Mouse (Mus musculus) hindbrain, embryonic 14.5 days (tissue): ENCODE data around the gene Ppp2r5e. TPM values are rescaled to one million over a fixed set of nuclear protein-coding genes. Genes with fewer than 3 reads are reported as not detected.
"Not testable (repeated sequence)": the region's sequence is repeated elsewhere in the genome, so short reads cannot be mapped to it uniquely, and the experiment has no call there.

Source experiments
- ATAC-seq: fragments of 200-750 bp; cut with Nextera tagmentation; 2 replicates; pipeline ENCODE4 v1.8.0; 2017; ENCODE audit warnings: moderate number of reproducible peaks, mild to moderate bottlenecking, moderate TSS enrichment, moderate library complexity; ENCODE audit not compliant: low FRiP score
- DNase-seq: peaks from one replicate; pipeline ENCODE4 v3.0.0-alpha.2; 2015; ENCODE audit warnings: low spot score
- H3K27ac ChIP-seq: fragments of 300-500 bp; sonication (generic); 2 replicates; pipeline ENCODE4 v1.5.1; 2014; ENCODE audit warnings: mild to moderate bottlenecking, moderate library complexity
- H3K27me3 ChIP-seq: fragments of 300-500 bp; sonication (generic); 2 replicates; pipeline ENCODE4 v1.6.1; 2014; ENCODE audit warnings: mild to moderate bottlenecking, low read length, mixed read lengths; ENCODE audit not compliant: control insufficient read depth, insufficient read depth
- H3K36me3 ChIP-seq: fragments of 300-500 bp; sonication (generic); replicated peaks from 2 replicates; pipeline ENCODE4 v1.6.1; 2014; ENCODE audit not compliant: control insufficient read depth, insufficient read depth
- H3K4me1 ChIP-seq: fragments of 300-500 bp; sonication (generic); replicated peaks from 2 replicates; pipeline ENCODE4 v1.6.1; 2014; ENCODE audit warnings: antibody characterized with exemption, low read length, mixed read lengths; ENCODE audit not compliant: control insufficient read depth, insufficient read depth
- H3K4me2 ChIP-seq: fragments of 300-500 bp; sonication (generic); replicated peaks from 2 replicates; pipeline ENCODE4 v1.6.1; 2014; ENCODE audit warnings: mild to moderate bottlenecking, moderate library complexity
- H3K4me3 ChIP-seq: fragments of 300-500 bp; sonication (generic); replicated peaks from 2 replicates; pipeline ENCODE4 v1.5.1; 2014; ENCODE audit warnings: mild to moderate bottlenecking, low read length
- H3K9ac ChIP-seq: fragments of 300-500 bp; sonication (generic); 2 replicates; pipeline ENCODE4 v1.6.1; 2014
- H3K9me3 ChIP-seq: fragments of 300-500 bp; sonication (generic); 2 replicates; pipeline ENCODE4 v1.6.1; 2016; ENCODE audit warnings: low read length; ENCODE audit not compliant: control insufficient read depth
- WGBS: fragments of 180-500 bp; shearing (Covaris S2); extraction: QIAGEN DNeasy Blood & Tissue Kit; methylation state at CpG from one replicate; pipeline ENCODE4 v1.1.7; 2014; 5-methylcytosine and 5-hydroxymethylcytosine counted together
- polyA plus RNA-seq: library from polyadenylated mRNA; unstranded; fragments of >200 nt; fragmentation: Nextera tagmentation; extraction: Ambion mirVana; gene quantifications from 2 replicates; pipeline ENCODE4 v1.2.1, GENCODE M21; 2014

The Ppp2r5e gene
- polyA plus RNA-seq, 1 experiment from 2014 or later = 27.1 TPM

DNA sequence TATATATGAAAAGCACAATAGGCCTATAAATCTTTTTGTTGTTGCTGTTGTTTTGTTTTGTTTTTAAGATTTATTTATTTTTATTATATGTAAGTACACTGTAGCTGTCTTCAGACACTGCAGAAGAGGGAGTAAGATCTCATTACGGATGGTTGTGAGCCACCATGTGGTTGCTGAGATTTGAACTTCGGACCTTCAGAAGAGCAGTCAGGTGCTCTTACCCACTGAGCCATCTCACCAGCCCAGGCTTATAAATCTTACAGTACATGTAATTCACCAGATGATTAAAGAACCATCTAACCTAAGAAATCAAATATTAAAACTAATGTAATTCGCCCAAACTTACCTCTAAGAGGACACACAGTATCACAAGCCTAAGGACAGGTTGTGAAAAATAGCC lies 103.9 kb downstream of the Ppp2r5e start:
- DNase-seq, H3K9ac ChIP-seq, H3K27me3 ChIP-seq, H3K4me1 ChIP-seq, H3K4me2 ChIP-seq, H3K9me3 ChIP-seq, H3K27ac ChIP-seq, ATAC-seq, H3K4me3 ChIP-seq, H3K36me3 ChIP-seq: not testable (repeated sequence)
- 95% methylated on average over 3 of the region's 3 CpGs for WGBS

DNA sequence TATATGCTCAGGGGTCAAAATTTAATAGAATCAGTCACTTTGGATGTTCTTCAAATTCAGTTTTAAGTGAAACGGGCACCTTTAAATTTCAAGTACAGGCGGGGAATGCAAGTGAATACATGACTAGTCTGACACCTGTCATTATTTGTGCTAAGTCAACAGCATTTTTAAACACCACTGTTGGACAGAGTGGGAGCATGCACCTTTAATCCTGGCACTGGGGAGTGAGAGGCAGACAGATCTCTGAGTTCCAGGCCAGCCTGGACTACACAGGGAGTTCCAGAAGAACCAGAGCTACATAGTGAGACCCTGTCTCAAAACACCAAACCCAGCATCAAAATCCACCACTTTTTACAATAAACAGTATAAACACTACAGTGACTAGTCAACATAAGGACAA lies 108.5 kb downstream of the Ppp2r5e start:
- no peaks in the 10 kb centered on the region for H3K36me3 ChIP-seq
- no peak overlapping the region for H3K4me3 ChIP-seq
- WGBS = 94% methylated on average over 2 of the region's 2 CpGs
- H3K9ac ChIP-seq = no peak overlapping the region
- no peaks in the 10 kb centered on the region for H3K27me3 ChIP-seq
- ATAC-seq (no peak), DNase-seq (no peak)
- no peak overlapping the region for H3K27ac ChIP-seq
- H3K4me2 ChIP-seq = no peak overlapping the region
- no peaks in the 10 kb centered on the region for H3K4me1 ChIP-seq
- H3K9me3 ChIP-seq = no peaks in the 10 kb centered on the region

DNA sequence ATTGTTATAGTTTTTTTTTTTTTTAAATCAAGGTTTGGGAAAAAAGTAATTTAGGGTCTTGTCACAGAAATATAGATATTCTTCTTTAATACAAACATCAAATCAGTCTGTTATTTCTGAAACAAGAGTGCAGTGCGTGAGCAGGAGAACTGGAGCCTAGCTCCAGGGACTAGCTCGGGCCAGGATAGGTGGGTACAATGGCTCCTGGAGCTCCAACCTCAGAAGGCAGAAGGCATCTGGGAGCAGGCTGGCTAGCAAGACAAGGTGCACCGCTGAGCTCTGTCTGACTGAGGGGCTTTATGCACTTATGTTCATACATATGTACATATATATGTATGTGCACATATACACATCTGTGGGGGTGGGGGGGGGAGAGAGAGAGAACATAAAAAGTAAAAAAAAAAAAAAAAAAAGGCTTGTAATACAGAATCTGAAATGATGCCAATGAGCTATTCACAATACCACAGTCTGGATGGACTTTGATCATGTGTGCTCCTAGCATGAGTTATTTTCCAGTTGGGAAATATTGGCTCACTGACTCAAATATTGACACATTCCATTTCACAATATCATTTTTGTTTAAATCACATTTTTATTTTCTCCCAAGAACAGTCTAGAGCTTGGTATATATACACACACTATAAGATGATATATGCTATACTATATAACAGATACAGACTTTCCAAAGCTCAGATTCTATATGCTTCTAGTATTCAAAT lies 109.3 kb downstream of the Ppp2r5e start:
- H3K36me3 ChIP-seq = no peaks in the 10 kb centered on the region
- 93% methylated on average over 3 of the region's 3 CpGs for WGBS
- H3K9ac ChIP-seq = no peak overlapping the region
- H3K4me2 ChIP-seq = no peak overlapping the region
- DNase-seq = no peak
- no peaks in the 10 kb centered on the region for H3K27me3 ChIP-seq
- H3K9me3 ChIP-seq = no peaks in the 10 kb centered on the region
- no peaks in the 10 kb centered on the region for H3K4me1 ChIP-seq
- H3K4me3 ChIP-seq = no peak overlapping the region
- no peak for ATAC-seq
- no peak overlapping the region for H3K27ac ChIP-seq

DNA sequence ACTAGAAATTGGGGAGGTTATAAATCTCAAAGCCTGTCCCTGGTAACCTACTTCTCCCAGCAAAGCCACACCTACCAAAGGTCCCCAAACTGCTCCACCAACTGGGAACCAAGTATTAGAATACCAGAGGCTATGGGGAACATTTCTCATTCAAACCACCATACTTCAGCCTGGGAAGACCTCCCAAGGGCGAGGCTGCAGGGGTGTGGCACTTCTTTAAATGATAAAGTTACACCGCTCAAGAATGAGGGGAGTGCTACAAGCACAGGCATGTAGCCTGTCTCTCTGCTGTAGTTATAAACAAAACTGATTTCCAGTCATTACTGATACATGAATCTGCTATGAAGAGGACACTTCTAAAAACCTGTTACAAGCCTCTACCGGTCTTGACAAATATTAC lies 113.3 kb downstream of the Ppp2r5e start:
- H3K4me3 ChIP-seq = no peak overlapping the region
- no peaks in the 10 kb centered on the region for H3K9me3 ChIP-seq
- H3K27ac ChIP-seq = no peak overlapping the region
- H3K36me3 ChIP-seq = no peaks in the 10 kb centered on the region
- WGBS = 92% methylated on average over 3 of the region's 3 CpGs
- H3K9ac ChIP-seq = no peak overlapping the region
- H3K27me3 ChIP-seq = no peaks in the 10 kb centered on the region
- no peaks in the 10 kb centered on the region for H3K4me1 ChIP-seq
- no peak for DNase-seq
- no peak for ATAC-seq
- no peak overlapping the region for H3K4me2 ChIP-seq

DNA sequence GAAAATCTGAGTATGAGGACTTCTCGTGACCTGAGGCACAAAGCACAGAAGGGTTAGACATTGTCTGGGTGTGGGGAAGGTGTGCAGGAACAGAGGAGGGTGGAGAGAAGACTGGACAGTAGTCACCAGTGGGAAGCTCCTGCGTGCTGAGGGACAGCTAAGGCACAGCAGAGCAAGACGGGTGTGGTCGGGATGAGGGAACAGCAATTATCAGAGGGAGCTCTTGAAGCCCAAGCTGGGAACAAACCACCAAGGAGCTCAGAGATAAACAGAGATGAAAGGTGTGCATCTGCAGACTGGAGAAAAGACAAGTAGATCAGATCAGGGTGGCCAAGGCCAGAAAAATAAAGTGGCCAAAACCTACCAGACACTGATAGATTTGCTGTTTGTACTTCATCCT lies 114.0 kb downstream of the Ppp2r5e start:
- H3K9me3 ChIP-seq = no peaks in the 10 kb centered on the region
- no peak overlapping the region for H3K27ac ChIP-seq
- no peak overlapping the region for H3K4me3 ChIP-seq
- H3K4me2 ChIP-seq = no peak overlapping the region
- ATAC-seq (no peak), DNase-seq (no peak)
- no peaks in the 10 kb centered on the region for H3K27me3 ChIP-seq
- H3K9ac ChIP-seq = no peak overlapping the region
- H3K4me1 ChIP-seq = no peaks in the 10 kb centered on the region
- WGBS = 94% methylated on average over 4 of the region's 4 CpGs
- H3K36me3 ChIP-seq = no peaks in the 10 kb centered on the region

DNA sequence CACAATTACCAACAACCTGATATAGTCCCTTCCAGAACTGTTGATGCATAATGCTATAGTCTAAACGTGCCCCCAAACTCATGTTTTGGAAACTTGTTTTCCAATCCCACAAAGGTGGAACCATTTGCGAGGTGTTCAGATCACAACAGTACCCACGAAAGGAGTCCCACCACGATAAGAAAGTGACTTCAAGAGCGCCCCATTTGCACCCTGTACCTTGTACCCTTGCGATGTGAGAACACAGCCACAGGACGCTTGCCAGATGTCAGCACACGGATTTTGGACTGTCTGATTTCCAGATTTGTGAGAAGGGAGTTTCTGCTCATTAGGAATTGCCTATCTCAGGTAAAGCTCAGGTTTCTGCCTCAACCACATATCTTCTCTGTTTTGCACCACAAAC lies 116.0 kb downstream of the Ppp2r5e start:
- ATAC-seq (no peak), DNase-seq (no peak)
- Histone ChIP-seq H3K4me3 (no peak overlapping the region), H3K4me1 (no peaks in the 10 kb centered on the region), H3K36me3 (no peaks in the 10 kb centered on the region), H3K27me3 (no peaks in the 10 kb centered on the region), H3K9me3 (no peaks in the 10 kb centered on the region), H3K27ac (no peak overlapping the region), H3K9ac (no peak overlapping the region), H3K4me2 (no peak overlapping the region)
- 96% methylated on average over 8 of the region's 8 CpGs for WGBS

DNA sequence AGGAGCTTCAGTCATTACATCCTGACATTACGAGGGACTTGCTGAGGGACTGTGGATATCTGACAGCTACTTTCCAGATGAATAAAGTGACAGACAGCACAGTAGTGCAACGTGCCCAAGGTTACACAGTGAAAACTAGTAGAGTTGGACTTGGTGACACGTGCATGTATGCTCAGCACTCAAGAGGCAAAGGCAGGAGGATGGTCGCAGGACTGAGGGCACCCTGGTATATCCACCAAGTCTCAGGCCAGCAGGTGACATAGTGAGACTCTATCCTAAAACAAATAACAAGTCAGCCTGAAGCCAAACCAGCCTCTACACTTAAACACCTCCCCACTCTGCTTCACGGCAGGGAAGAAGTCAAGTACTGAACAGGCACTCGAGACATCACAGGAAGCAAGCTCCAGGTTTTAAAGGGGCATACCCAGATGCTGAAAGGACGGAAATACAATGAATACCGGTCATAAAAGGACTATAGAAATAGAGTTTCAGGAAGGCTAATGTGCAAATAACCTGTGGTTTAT lies 116.6 kb downstream of the Ppp2r5e start:
- H3K27me3 ChIP-seq = no peaks in the 10 kb centered on the region
- H3K4me3 ChIP-seq = no peak overlapping the region
- no peak overlapping the region for H3K4me2 ChIP-seq
- H3K4me1 ChIP-seq = no peaks in the 10 kb centered on the region
- H3K9me3 ChIP-seq = no peaks in the 10 kb centered on the region
- DNase-seq (no peak), ATAC-seq (no peak)
- 88% methylated on average over 8 of the region's 8 CpGs for WGBS
- H3K27ac ChIP-seq = no peak overlapping the region
- no peak overlapping the region for H3K9ac ChIP-seq
- no peaks in the 10 kb centered on the region for H3K36me3 ChIP-seq

DNA sequence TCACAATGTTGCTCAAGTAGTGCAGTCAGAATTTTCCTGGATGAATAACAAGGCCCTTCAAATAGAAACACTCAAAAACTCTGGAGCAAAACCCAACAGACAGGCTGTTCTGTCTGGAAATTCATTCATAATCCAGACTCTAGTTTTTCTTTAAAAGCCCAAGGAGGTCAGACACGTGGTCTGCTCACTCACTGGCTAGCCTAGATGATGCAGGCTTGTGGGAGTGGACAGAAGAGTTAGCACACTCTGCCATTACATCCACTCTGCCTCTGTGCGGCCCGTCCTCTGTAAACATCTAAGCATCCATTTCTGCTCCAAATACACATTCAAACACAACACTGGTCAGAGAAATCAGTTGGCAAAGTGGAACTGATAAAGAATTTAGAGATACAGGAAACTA lies 117.4 kb downstream of the Ppp2r5e start:
- H3K9ac ChIP-seq = no peak overlapping the region
- ATAC-seq (no peak), DNase-seq (no peak)
- no peak overlapping the region for H3K4me2 ChIP-seq
- H3K4me3 ChIP-seq = no peak overlapping the region
- H3K9me3 ChIP-seq = no peaks in the 10 kb centered on the region
- H3K27me3 ChIP-seq = no peaks in the 10 kb centered on the region
- H3K27ac ChIP-seq = no peak overlapping the region
- WGBS = 93% methylated on average over 3 of the region's 3 CpGs
- H3K36me3 ChIP-seq = no peaks in the 10 kb centered on the region
- H3K4me1 ChIP-seq = no peaks in the 10 kb centered on the region

DNA sequence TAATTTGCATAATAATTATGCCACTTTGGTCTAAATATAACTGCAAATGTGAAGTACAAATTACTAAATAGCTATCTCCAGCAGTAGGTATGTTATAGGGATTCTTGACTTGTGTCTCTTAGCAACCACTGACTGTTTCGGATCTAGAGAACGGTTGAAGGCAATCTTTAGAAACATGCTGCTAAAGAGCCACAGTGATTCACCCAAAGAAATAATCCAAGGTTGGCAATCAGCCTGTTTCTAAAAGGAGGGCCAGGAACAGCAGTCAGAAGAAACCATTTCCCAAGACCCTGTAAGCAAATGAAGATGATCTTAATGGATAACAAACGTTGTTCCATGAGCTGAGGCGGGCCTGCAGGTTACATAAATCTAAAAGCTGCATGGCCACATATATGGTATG lies 117.9 kb downstream of the Ppp2r5e start:
- ATAC-seq (no peak), DNase-seq (no peak)
- no peak overlapping the region for H3K4me3 ChIP-seq
- H3K36me3 ChIP-seq = no peaks in the 10 kb centered on the region
- H3K27ac ChIP-seq = no peak overlapping the region
- no peaks in the 10 kb centered on the region for H3K27me3 ChIP-seq
- no peak overlapping the region for H3K4me2 ChIP-seq
- no peak overlapping the region for H3K9ac ChIP-seq
- H3K4me1 ChIP-seq = no peaks in the 10 kb centered on the region
- H3K9me3 ChIP-seq = no peaks in the 10 kb centered on the region
- 52% methylated on average over 4 of the region's 4 CpGs for WGBS

DNA sequence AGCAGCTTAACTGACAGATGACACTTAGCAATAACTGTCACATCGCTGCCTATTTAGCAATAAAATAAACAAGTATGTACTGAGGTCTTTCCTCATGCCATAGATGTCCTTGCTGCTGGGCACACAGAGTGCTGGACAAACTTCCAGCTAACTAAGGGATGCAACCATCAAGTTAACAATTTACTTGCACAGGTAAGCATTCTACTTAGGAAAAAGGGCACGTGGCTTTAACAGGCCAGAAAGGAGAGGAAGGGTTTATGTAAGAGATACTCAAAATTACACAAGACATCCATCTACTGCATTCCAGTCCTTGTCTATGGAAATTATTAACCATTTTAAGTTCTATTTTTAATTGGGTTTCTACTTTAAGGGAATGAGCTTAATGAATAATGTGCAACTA lies 123.0 kb downstream of the Ppp2r5e start:
- H3K27me3 ChIP-seq = no peaks in the 10 kb centered on the region
- no peak for ATAC-seq

More for the DNA sequence above, 123.0 kb downstream of the Ppp2r5e start:
- Histone ChIP-seq H3K4me2 (no peak overlapping the region), H3K4me3 (no peak overlapping the region), H3K36me3 (peaks cover 9% of the 10 kb centered on the region; the same call in 1 of the 2 replicates), H3K9ac (no peak overlapping the region), H3K27ac (no peak overlapping the region), H3K9me3 (no peaks in the 10 kb centered on the region), H3K4me1 (no peaks in the 10 kb centered on the region)
- 100% methylated on average over 2 of the region's 2 CpGs for WGBS
- DNase-seq = no peak
